Mouse (Mus musculus) monocyte, adult 2 months (primary cell): ENCODE data around the gene Hivep2.

Source experiments
- DNase-seq, 2 experiments: peaks; one replicate each; pipeline ENCODE4 v3.0.0; 2022; ENCODE audit warnings: low spot score in 2 of 2, low read depth in 1 of 2

The Hivep2 gene

DNA sequence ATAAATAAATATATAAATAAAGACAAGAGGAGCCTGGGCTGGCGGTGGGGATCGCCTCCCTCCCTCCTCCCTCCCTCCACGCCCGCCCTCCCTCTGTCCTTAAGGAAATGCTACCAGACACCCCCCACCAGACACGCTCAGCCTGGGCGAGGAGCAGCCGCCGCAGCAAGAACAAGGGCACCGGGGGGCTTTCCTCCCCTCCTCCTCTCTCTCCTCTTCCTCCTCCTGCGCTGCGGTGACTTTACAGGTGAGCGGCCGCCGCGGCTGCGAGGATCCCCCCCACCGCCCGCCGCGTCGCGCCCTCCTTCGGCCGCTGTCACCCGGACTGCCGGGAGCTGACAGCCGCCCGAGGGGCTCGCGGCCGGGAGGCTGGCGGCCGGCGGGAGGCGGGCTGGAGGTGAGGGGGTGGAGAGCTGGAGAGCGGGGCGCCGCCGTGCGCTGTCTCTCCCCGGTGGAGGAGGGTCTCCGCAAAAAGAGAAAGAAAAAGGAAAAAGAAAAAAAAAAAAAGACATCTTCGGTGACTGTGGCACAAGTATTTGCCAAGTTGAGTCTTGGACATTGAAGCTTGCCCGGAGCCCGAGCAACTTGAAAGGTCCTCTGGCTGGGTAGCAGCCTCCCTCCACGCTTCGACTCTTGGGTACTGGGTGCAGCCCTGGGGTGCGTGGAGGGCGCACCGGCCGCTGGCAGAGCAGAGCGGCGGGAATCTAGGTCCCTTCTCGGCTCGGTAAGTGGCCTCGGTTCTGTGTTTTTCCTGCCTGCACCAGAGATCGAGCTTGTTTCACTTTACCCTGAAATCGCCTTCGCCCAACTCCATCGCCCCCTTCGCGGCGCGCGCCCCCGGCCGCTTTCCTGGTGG is at the start of gene Hivep2:
TSS of gene Hivep2 (plus strand) at position 102 of the 856 bp plus-strand sequence.
- peak in 1 of 2 experiments; percentile 47 for DNase-seq

DNA sequence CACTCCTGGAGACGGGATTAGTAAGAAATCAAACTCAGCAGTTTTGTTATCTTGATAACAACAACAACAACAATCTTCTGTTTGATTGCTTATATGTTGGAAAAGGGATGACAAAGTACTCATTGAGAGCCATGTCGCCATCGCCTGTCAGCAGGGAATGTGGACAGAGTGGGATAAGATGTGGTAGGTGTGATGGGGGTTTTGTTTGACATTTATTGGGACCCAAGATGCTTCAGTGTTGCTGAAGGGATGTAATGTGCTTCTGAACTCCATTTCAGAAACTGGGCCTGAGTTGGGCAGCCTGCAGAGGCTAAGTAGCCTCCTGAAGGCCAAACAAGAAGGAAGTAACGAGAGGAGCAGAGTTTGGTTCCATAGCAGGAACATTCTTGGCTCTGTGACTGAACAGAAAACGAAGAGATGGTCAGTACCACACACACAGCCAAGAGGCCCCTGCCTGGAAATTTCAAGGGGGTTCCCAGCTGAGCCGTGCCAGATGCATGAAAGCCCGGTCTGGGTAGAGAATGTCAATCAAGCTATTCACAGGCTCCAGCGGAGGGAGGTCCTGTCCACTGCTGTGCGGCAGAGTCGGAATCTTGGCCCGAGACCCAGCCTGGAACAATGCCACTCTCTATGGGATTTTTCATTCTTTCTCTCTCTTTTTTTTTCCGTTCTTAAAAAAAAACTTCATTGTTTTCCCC is 49.1 kb upstream of the Hivep2 start:
- DNase-seq, result no peak

DNA sequence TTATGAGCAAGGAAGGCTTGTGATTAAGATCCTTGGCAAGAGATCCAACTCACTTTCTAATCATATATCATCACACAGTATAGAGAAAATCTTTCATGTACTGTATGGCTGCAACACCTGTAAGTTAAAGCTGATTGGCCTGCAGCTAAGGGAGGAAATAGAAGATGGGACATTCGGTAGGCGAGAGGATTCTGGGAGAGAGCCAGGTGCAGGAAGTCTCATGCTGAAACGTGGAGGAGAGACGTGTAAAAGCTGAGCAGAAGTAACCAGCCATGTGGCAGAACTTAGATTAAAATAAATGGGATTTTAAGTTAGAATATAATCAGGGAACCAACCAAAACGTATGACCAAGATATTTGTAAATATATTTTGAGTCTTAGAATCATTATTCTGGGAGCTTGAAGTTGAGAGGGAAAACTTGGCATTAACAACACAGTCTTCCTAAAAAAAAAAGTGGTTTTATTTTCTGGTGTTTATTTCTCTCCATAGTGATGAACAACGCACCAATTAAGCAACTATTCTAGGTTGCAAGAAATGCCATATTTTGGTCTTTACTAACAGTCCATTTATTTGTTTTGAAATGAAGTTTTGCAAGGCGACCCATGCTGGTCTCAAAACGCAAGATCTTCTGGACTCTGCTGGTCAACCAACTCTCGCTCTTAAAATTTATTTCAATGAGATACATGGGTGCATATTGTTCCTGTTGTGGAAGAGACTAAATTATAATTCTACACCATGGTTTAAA is 44.1 kb upstream of the Hivep2 start:
- DNase-seq, result no peak

- no peak for DNase-seq
Observed at GRCm38 (mm10) chr10:13929306-13929705, 36.6 kb upstream of the Hivep2 start.

DNA sequence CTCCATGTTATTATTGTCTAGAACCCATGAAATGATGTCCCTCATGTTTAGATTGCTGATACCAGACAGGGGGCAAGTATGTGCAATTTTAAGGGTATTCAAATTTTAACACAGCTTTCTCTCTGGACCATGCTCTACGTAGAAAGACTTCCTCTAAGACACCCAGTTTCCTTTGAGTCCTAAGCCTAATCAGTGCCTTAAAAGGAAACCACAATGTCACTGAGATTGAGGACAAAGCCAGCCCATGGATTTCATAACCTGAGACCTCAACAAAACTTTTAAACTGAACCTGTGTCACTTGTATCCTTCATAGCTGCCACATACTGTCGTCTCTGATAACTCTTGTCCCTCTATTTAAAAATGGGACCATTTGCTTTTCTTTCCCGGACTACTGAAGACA is 33.7 kb upstream of the Hivep2 start:
- DNase-seq, result no peak

DNA sequence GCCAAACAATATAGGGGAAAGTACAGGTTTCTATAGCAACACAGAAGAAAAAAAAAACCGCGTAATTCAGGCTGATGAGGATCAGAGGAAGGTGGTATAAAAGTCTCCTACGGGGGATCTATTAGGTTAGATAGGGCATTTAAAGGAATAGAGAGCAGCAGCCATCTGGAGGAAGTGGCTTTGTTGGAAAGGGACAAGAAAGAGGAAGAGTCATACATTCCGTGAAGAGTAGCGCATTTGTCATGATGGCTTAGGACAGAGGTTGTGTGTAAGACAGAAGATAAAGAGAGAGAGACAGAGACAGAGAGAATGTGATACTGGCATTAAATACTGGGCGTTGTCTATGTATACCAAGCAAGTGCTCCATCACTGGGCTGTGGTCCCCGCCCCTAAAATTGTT is 32.6 kb upstream of the Hivep2 start:
- no peak for DNase-seq

GRCm38 (mm10) chr10:13935646-13936045 is 30.2 kb upstream of the Hivep2 start:
- DNase-seq, result no peak

GRCm38 (mm10) chr10:13941406-13941805 is 24.5 kb upstream of the Hivep2 start:
- no peak for DNase-seq

DNA sequence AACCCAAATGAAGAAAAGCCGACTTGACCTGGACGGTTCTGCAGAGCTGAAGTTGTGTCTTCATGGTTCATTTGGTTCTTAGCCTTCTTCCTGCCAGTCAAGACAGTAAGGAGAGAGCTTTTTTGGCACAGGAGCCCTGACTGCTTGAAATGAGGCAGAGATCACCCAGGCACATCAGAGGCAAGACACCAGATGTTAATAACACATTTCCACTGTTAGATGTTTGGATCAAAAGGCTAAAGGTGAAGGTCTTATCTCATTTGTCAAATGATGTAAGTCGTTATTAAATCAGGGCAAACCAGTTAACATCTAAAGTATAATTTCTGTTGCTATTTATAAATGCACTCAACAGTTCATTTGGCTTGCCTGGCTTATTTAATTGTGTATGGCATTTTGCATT is 22.2 kb upstream of the Hivep2 start:
- no peak for DNase-seq

DNA sequence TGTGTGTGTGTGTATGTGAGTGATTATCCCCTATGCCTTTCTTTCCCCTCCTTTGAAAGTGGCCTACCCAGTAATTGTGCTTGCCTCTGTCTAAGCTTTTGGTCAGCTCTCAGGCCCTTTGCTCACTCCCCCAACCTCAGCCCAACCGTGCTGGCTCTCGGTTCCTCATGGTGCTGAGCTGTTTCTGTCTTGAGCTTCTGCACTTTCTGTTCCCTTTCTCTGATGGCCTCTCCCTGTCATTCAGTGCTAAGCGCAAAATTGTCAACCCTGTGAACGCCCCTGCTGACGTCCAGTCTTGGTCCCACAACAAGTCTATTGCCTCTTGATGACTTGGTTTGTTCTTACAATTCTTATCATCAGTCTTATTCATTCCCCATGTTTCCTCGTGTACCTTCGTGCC is 19.4 kb upstream of the Hivep2 start:
- peak; percentile 47 to 67 for DNase-seq

GRCm38 (mm10) chr10:13962965-13963364 is 2.9 kb upstream of the Hivep2 start:
- DNase-seq, result no peak

DNA sequence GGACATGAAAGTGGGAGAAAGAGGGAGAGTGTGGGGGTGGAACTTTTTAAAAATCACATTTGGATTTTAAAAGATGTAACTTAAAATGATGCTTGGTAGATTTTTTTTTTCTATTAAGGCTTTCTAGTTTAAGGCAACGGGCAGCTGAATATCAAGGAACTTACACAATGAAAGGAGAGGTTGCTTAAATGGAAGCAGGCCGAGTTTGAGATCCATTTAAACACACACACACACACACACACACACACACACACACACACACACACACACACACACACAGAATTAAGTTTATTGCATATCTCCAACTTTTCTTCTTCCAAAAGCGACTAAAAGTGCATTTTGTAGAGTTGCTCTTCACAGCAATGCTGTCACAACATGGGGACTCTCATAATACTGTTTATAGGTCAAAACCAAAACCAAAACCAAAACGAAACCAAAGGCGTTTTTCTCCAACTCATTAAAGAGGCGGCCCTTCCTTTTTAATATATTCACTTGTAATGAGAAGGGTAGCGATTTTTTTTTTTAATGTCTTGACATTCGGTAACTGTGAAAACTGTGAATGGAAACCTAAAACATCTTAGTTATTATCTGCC is 1.9 kb upstream of the Hivep2 start:
- DNase-seq, result no peak

- peak; percentile 79 to 95 for DNase-seq
Observed at GRCm38 (mm10) chr10:13964501-13965281, 1.2 kb upstream of the Hivep2 start.

DNA sequence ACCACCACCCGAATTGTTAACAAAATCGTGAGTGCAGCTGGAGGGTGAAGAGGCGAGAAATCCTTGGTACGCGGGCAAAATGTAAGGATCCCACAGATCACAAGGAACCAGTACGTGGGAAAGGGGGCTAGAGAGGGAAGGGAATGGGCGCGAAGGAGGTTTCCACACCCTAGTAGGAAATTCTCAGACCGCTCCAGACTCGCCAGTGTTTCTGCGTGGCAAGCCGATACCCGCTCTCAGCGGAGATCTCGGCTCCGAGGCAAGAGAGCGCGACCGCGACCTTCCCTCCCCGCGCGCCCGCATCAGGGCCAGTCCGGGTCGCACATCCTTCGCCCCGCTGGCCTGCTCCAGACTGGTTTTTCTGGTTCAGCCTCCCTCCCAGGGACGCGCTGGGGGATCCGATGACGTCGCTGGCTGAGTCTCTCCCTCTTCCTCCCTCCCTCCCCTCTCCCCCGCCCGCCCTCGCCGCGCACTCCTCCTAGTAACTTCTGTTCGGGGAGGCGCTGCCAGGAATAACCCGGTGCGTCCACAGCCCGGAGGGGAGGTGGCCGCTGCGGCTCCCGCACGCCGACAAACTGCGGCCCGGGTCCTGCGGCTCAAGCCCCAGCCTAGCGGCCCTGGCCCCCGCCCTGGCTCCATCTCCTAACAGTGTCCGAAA is 430 bp upstream of the Hivep2 start:
- peak; percentile 55 to 87 for DNase-seq

DNA sequence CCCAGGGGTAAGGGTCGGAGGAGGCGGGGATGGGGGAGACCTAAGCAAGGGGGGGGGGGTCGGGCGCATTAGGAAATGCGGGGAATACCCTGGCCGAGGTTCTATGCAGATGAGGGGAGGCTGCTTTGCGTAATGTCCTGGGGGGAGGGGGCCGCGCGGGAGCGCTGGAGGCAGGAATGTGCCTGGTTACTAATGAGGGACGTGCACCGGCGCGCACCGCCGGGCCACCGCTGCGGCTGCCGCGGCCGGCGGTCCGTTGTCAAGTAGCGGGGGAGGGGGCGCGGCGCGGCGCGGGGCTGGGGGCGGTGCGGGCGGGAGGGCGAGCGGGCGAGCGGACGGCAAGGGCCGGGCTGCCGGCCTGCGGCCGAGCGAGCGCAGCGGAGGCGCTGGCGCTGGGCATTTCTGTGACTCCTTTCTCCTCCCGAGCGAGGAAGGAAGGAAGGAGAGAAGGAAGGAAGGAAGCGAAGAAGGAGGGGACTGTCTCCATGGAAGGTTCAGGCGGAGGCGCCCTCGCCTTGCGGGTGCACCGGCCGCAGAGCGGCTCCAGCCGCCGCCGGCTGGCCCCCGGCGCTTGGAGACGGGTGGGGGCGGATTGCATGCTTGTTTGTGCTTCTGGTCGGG is 1.1 kb downstream of the Hivep2 start:
- peak in 1 of 2 experiments; percentile 69 for DNase-seq

DNA sequence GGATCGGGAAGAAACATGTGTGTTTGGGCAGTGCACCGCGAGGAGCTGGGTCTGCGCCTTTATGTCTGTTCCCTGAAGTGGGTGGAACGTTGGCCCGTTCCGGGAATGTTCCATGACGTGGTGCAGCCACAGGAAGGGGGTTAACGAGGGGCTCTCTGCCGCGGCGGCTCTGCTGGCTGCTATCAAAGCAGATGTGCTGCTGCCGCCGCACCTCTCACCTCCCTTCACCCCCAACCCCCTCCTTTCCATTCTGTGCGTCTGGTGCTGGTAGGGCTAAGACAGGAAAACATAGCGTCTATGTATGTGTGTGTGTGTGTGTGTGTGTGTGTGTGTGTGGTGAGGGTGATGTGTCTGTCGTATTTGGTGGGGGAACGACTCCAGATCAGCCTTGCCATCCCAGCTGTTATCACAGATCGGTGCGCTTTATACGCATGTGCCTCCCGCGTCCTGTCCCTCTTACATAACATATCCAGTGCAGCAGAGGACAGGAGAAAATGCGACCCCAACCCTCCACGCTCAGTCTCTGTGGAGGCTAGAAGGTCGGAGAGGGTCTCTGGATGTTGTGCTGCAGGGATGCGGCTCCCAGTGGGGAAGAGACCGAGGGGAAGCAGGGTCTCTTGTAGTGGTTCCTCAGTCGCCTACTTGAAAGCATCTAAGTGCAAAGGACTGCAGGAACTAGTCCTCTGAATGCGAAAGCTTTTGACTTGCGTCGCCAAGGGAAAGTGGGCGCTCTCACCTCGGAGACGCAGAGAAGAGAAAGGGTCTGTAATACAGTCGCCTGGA is 1.8 kb downstream of the Hivep2 start:
- peak in 1 of 2 experiments; percentile 58 for DNase-seq

GRCm38 (mm10) chr10:13968234-13968555 is 2.3 kb downstream of the Hivep2 start:
- no peak for DNase-seq

- DNase-seq, result no peak
Observed at GRCm38 (mm10) chr10:13968989-13969388, 3.1 kb downstream of the Hivep2 start.

GRCm38 (mm10) chr10:13970321-13970720 is 4.4 kb downstream of the Hivep2 start:
- no peak for DNase-seq
